Mouse (Mus musculus): ENCODE measurements around the gene Ablim2. TPM values are rescaled to one million over a fixed set of nuclear protein-coding genes. Genes with fewer than 3 reads are reported as not detected.

Gene Ablim2
- polyA plus RNA-seq, 1 experiment from 2014 or later = 0.09 TPM

GRCm38 (mm10) chr5:35925171-35925634 is 167.5 kb downstream of the Ablim2 start:
- peak overlapping the region; percentile 12; the same call in 1 of the 2 replicates for H3K9ac ChIP-seq (ENCODE audit: low read length)
- no peaks in the 10 kb centered on the region for H3K36me3 ChIP-seq (ENCODE audit: control insufficient read depth, insufficient read depth, low read length)
- DNase-seq (ENCODE audit: low spot score) (peak; percentile 66), ATAC-seq (replicated peaks; ENCODE audit: low FRiP score) (no peak; the same call in 1 of the 2 replicates)
- H3K9me3 ChIP-seq (ENCODE audit: control insufficient read depth, low read length) = no peaks in the 10 kb centered on the region
- H3K4me1 ChIP-seq (replicated peaks; ENCODE audit: control insufficient read depth, insufficient read depth, low read length) = peaks cover 12% of the 10 kb centered on the region
- no peak overlapping the region for H3K4me2 ChIP-seq (ENCODE audit: low read depth, low read length, severe bottlenecking)
- no peaks in the 10 kb centered on the region for H3K27me3 ChIP-seq (ENCODE audit: control insufficient read depth, insufficient read depth, low read length)
- peak overlapping the region; percentile 62; the same call in 1 of the 2 replicates for H3K27ac ChIP-seq (ENCODE audit: low read depth, low read length)
- WGBS = 68% methylated on average over 12 of the region's 12 CpGs
- H3K4me3 ChIP-seq (ENCODE audit: low read depth, low read length) = no peak overlapping the region

- Histone ChIP-seq H3K4me1 (replicated peaks; ENCODE audit: control insufficient read depth, insufficient read depth, low read length) (peaks cover 9% of the 10 kb centered on the region), H3K9me3 (ENCODE audit: control insufficient read depth, low read length) (no peaks in the 10 kb centered on the region), H3K4me3 (ENCODE audit: low read depth, low read length) (no peak overlapping the region), H3K27me3 (ENCODE audit: control insufficient read depth, insufficient read depth, low read length) (no peaks in the 10 kb centered on the region), H3K36me3 (ENCODE audit: control insufficient read depth, insufficient read depth, low read length) (no peaks in the 10 kb centered on the region), H3K27ac (ENCODE audit: low read depth, low read length) (no peak overlapping the region), H3K9ac (ENCODE audit: low read length) (no peak overlapping the region), H3K4me2 (ENCODE audit: low read depth, low read length, severe bottlenecking) (no peak overlapping the region)
- 86% methylated on average over 8 of the region's 8 CpGs for WGBS
- DNase-seq (ENCODE audit: low spot score) (no peak), ATAC-seq (replicated peaks; ENCODE audit: low FRiP score) (no peak)
Observed at GRCm38 (mm10) chr5:35926511-35926910, 168.8 kb downstream of the Ablim2 start.

- Histone ChIP-seq H3K27me3 (ENCODE audit: control insufficient read depth, insufficient read depth, low read length) (no peaks in the 10 kb centered on the region), H3K4me1 (replicated peaks; ENCODE audit: control insufficient read depth, insufficient read depth, low read length) (no peaks in the 10 kb centered on the region)
Observed at GRCm38 (mm10) chr5:35931296-35931695, 173.6 kb downstream of the Ablim2 start.

GRCm38 (mm10) chr5:35933059-35933458 is 175.4 kb downstream of the Ablim2 start:
- DNase-seq (ENCODE audit: low spot score) (no peak), ATAC-seq (replicated peaks; ENCODE audit: low FRiP score) (no peak)
- no peaks in the 10 kb centered on the region for H3K27me3 ChIP-seq (ENCODE audit: control insufficient read depth, insufficient read depth, low read length)
- no peak overlapping the region for H3K9ac ChIP-seq (ENCODE audit: low read length)
- no peaks in the 10 kb centered on the region for H3K4me1 ChIP-seq (replicated peaks; ENCODE audit: control insufficient read depth, insufficient read depth, low read length)
- H3K36me3 ChIP-seq (ENCODE audit: control insufficient read depth, insufficient read depth, low read length) = no peaks in the 10 kb centered on the region
- no peak overlapping the region for H3K4me2 ChIP-seq (ENCODE audit: low read depth, low read length, severe bottlenecking)
- H3K27ac ChIP-seq (ENCODE audit: low read depth, low read length) = no peak overlapping the region
- H3K4me3 ChIP-seq (ENCODE audit: low read depth, low read length) = no peak overlapping the region
- no peaks in the 10 kb centered on the region for H3K9me3 ChIP-seq (ENCODE audit: control insufficient read depth, low read length)
- 79% methylated on average over 10 of the region's 10 CpGs for WGBS

More at GRCm38 (mm10) chr5:35931296-35931695, 173.6 kb downstream of the Ablim2 start:
- no peaks in the 10 kb centered on the region for H3K36me3 ChIP-seq (ENCODE audit: control insufficient read depth, insufficient read depth, low read length)
- H3K9ac ChIP-seq (ENCODE audit: low read length) = no peak overlapping the region
- H3K4me2 ChIP-seq (ENCODE audit: low read depth, low read length, severe bottlenecking) = no peak overlapping the region
- no peaks in the 10 kb centered on the region for H3K9me3 ChIP-seq (ENCODE audit: control insufficient read depth, low read length)
- no peak for DNase-seq (ENCODE audit: low spot score)
- H3K27ac ChIP-seq (ENCODE audit: low read depth, low read length) = no peak overlapping the region
- 67% methylated on average over 5 of the region's 5 CpGs for WGBS
- no peak for ATAC-seq (replicated peaks; ENCODE audit: low FRiP score)
- H3K4me3 ChIP-seq (ENCODE audit: low read depth, low read length) = no peak overlapping the region

Other genes with a start within 250 kb of the Ablim2 start
- gene Cpz, start 232.2 kb upstream of the Ablim2 start, polyA plus RNA-seq (2014; fragmentation: Nextera tagmentation; extraction: Ambion mirVana) = 4.3 and 4.7 TPM in 2 replicates
- 10.5 and 12.0 TPM in 2 replicates for gene Trmt44, start 182.8 kb upstream of the Ablim2 start, polyA plus RNA-seq (2014; fragmentation: Nextera tagmentation; extraction: Ambion mirVana)
- 15.5 and 15.6 TPM in 2 replicates for gene Acox3, start 174.8 kb upstream of the Ablim2 start, polyA plus RNA-seq (2014; fragmentation: Nextera tagmentation; extraction: Ambion mirVana)
- 5.7 and 6.3 TPM in 2 replicates for gene Htra3, start 78.1 kb upstream of the Ablim2 start, polyA plus RNA-seq (2014; fragmentation: Nextera tagmentation; extraction: Ambion mirVana)
- gene Sh3tc1, start 17.9 kb upstream of the Ablim2 start, polyA plus RNA-seq (2014; fragmentation: Nextera tagmentation; extraction: Ambion mirVana) = 3.4 TPM in 2 replicates
- gene Afap1, start 135.4 kb downstream of the Ablim2 start, polyA plus RNA-seq (2014; fragmentation: Nextera tagmentation; extraction: Ambion mirVana) = 30.4 and 32.5 TPM in 2 replicates